Mouse (Mus musculus) midbrain, embryonic 10.5 days (tissue): Measurements from ENCODE around the gene Cep112. TPM values are rescaled to one million over a fixed set of nuclear protein-coding genes. Genes with fewer than 3 reads are reported as not detected.

Experiments
- DNase-seq: peaks from one replicate; pipeline ENCODE4 v3.0.0-alpha.2; 2017; ENCODE audit warnings: low spot score
- H3K27ac ChIP-seq: fragments of 300-500 bp; sonication (generic); replicated peaks from 2 replicates; pipeline ENCODE4 v1.5.1; 2016; ENCODE audit warnings: mild to moderate bottlenecking
- H3K27me3 ChIP-seq: fragments of 300-500 bp; sonication (generic); 2 replicates; pipeline ENCODE4 v1.6.1; 2016; ENCODE audit warnings: low read depth, mild to moderate bottlenecking; ENCODE audit not compliant: poor library complexity, severe bottlenecking
- H3K36me3 ChIP-seq: fragments of 300-500 bp; sonication (generic); 2 replicates; pipeline ENCODE4 v1.6.1; 2016; ENCODE audit warnings: mild to moderate bottlenecking, moderate library complexity
- H3K4me1 ChIP-seq: fragments of 300-500 bp; sonication (generic); 2 replicates; pipeline ENCODE4 v1.6.1; 2016
- H3K4me3 ChIP-seq: fragments of 300-500 bp; sonication (generic); 2 replicates; pipeline ENCODE4 v1.5.1; 2016; ENCODE audit warnings: mild to moderate bottlenecking, moderate library complexity
- H3K9me3 ChIP-seq: fragments of 300-500 bp; sonication (generic); replicated peaks from 2 replicates; pipeline ENCODE4 v1.6.1; 2016; ENCODE audit warnings: mild to moderate bottlenecking
- WGBS: fragments of 180-500 bp; shearing (Covaris S2); methylation state at CpG from one replicate; pipeline ENCODE4 v1.1.7; 2016; 5-methylcytosine and 5-hydroxymethylcytosine counted together
- polyA plus RNA-seq: library from polyadenylated mRNA; unstranded; fragments of >200 nt; fragmentation: Nextera tagmentation; extraction: Ambion mirVana; gene quantifications from 2 replicates; pipeline ENCODE4 v1.2.1, GENCODE M21; 2016

Gene Cep112
- polyA plus RNA-seq, 1 experiment from 2014 or later = 13.3 TPM

DNA sequence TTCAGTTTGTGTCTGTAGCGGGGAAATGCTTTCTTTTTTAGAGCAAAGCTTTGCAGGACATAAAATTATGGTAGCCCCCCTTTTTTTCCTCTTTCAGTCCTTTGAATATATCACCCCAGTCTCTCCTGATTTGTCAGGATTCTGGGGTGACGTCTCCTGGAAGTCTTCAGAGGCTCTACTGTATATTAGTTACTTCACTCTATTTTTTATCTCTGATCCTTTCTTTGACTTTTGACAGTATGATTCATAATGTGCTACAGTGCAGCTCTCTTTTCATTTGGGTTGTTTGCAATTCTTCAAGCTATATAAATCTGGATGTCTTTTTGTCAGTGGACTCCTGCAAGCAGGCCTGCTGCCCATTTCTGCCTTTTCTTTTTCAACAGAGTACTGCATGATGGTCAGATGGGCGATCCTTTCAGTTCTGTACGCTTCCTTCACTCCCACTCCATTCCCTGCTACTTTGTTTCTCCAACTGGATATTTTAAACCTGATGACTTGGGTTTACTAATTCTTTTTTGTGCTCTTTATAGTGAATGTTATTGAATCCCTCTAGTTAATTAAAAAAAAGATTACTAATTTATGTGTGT is 39.8 kb downstream of the Cep112 start:
- H3K27me3 ChIP-seq = no peaks in the 10 kb centered on the region
- WGBS = 90% methylated on average over 4 of the region's 4 CpGs
- H3K27ac ChIP-seq = no peak overlapping the region
- no peaks in the 10 kb centered on the region for H3K9me3 ChIP-seq
- H3K4me1 ChIP-seq = no peaks in the 10 kb centered on the region
- DNase-seq = no peak
- H3K36me3 ChIP-seq = no peaks in the 10 kb centered on the region
- no peak overlapping the region for H3K4me3 ChIP-seq

GRCm38 (mm10) chr11:108475738-108476137 is 50.7 kb downstream of the Cep112 start:
- Histone ChIP-seq H3K27me3 (no peaks in the 10 kb centered on the region), H3K4me3 (no peak overlapping the region), H3K4me1 (no peaks in the 10 kb centered on the region), H3K36me3 (peaks cover 10% of the 10 kb centered on the region), H3K9me3 (no peaks in the 10 kb centered on the region), H3K27ac (no peak overlapping the region)
- WGBS = 70% methylated on average over 7 of the region's 7 CpGs
- no peak for DNase-seq

DNA sequence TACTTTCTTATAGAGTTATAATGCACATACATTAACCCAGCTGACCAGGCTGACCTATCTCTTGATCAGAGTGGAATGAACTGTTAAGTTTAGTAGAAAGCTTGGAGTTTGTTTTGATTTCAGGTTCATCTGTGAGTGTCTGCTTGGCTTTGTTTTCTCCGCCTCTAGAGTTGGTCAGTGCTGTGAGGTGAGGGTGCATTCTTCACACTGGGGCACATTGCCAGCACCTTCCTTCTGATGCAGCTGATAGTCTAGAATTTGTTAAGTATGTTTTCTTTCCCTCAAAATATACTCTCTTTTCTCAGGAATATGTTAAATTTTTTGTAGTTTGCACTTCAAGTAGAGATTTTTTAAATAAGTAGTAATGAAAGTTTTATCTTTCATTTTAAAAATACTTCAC is 51.2 kb downstream of the Cep112 start:
- no peaks in the 10 kb centered on the region for H3K4me1 ChIP-seq
- WGBS = 85% methylated on average over 1 of the region's 1 CpGs
- no peak overlapping the region for H3K27ac ChIP-seq
- peaks cover 10% of the 10 kb centered on the region for H3K36me3 ChIP-seq
- no peak overlapping the region for H3K4me3 ChIP-seq
- no peaks in the 10 kb centered on the region for H3K27me3 ChIP-seq
- DNase-seq = no peak
- H3K9me3 ChIP-seq = no peaks in the 10 kb centered on the region

DNA sequence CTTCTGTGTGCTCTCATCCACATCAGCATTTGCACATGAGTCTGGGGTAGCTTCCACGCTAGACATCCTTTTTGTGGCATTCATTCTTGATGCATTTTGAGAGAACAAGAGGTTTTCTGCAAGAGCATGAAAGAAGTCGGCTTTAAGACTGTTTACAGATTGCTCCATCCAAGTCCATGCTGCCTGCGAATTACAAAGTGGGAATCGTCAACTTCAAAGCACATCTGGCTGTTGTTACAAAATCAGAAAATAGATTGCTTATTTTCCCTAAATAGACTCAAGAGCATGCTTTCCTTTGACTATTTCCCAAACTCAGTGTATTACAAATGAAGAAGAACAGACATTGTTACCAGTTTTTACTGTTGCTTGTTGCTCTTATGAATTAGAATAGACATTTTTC is 59.0 kb downstream of the Cep112 start:
- H3K36me3 ChIP-seq = no peaks in the 10 kb centered on the region
- 73% methylated on average over 4 of the region's 4 CpGs for WGBS

DNA sequence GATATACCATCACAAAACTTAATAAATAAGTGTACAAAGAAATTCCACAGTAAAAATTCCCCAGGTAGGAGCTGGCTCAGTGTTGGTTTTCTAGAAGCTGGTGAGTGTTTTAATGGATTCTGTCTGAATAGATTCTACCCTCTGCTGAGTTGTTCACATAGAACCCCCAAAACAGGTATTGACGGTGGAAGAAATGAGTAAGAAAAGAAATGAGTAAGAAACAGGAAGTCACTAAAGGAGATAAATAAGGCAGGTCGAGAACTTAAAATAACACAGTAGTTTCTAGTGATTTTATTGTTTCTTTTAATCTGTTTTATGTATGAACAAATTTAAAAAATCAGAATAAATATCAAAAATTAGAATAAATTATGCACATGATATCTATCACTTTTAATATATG is 63.3 kb downstream of the Cep112 start:
- H3K4me3 ChIP-seq = no peak overlapping the region
- peaks cover 15% of the 10 kb centered on the region for H3K4me1 ChIP-seq
- WGBS = 93% methylated on average over 2 of the region's 2 CpGs
- H3K36me3 ChIP-seq = no peaks in the 10 kb centered on the region
- no peaks in the 10 kb centered on the region for H3K27me3 ChIP-seq
- H3K9me3 ChIP-seq = no peaks in the 10 kb centered on the region
- DNase-seq = no peak
- H3K27ac ChIP-seq = no peak overlapping the region

More for the DNA sequence above, 59.0 kb downstream of the Cep112 start:
- peaks cover 15% of the 10 kb centered on the region for H3K4me1 ChIP-seq
- no peak overlapping the region for H3K4me3 ChIP-seq
- H3K27ac ChIP-seq = no peak overlapping the region
- H3K9me3 ChIP-seq = no peaks in the 10 kb centered on the region
- no peaks in the 10 kb centered on the region for H3K27me3 ChIP-seq
- no peak for DNase-seq

GRCm38 (mm10) chr11:108489863-108490262 is 64.9 kb downstream of the Cep112 start:
- DNase-seq = no peak
- H3K27me3 ChIP-seq = no peaks in the 10 kb centered on the region
- no peaks in the 10 kb centered on the region for H3K9me3 ChIP-seq
- 90% methylated on average over 4 of the region's 4 CpGs for WGBS
- H3K4me1 ChIP-seq = peaks cover 7% of the 10 kb centered on the region
- no peak overlapping the region for H3K27ac ChIP-seq
- no peaks in the 10 kb centered on the region for H3K36me3 ChIP-seq
- H3K4me3 ChIP-seq = no peak overlapping the region

- DNase-seq = no peak
- H3K9me3 ChIP-seq = no peaks in the 10 kb centered on the region
- no peak overlapping the region for H3K27ac ChIP-seq
- no peaks in the 10 kb centered on the region; the same call in 1 of the 2 replicates for H3K4me1 ChIP-seq
- no peak overlapping the region for H3K4me3 ChIP-seq
- no peaks in the 10 kb centered on the region for H3K27me3 ChIP-seq
- H3K36me3 ChIP-seq = no peaks in the 10 kb centered on the region
- WGBS = 92% methylated on average over 5 of the region's 5 CpGs
Measured at GRCm38 (mm10) chr11:108508190-108508589, 83.2 kb downstream of the Cep112 start.

DNA sequence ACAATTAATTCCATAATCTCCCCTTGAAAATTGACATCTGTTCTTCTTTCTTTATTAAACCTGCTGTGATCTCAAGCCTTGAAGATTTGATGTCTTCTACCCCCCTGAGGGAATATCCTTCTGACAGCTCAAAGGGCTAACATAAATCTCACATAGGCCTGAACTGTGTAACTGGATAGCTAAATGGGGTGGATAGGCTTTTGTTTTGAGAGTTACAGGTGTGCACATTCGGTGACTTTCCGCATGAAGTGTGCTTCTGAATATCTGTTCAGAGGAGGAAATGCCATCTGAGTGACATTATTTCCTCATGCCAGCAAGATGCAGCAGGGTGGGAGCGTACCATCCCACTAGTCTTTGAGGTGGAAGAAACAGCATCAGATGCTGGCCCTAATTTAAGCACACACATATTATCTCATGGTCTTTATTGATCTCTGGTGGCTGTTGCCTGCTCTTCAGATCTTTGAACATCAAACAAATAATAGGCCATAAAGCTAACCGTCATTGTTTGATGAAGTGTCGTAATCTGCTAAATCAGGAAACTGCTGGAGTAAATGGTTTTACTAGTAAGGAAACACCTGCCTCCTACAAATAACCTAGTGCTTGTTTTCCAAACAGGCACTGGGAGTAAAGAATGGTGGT is 102.9 kb downstream of the Cep112 start:
- 78% methylated on average over 5 of the region's 5 CpGs for WGBS
- no peaks in the 10 kb centered on the region for H3K36me3 ChIP-seq
- peaks cover 4% of the 10 kb centered on the region; the same call in 1 of the 2 replicates for H3K4me1 ChIP-seq
- H3K9me3 ChIP-seq = no peaks in the 10 kb centered on the region
- no peak for DNase-seq
- H3K27ac ChIP-seq = no peak overlapping the region
- H3K27me3 ChIP-seq = no peaks in the 10 kb centered on the region
- no peak overlapping the region for H3K4me3 ChIP-seq

DNA sequence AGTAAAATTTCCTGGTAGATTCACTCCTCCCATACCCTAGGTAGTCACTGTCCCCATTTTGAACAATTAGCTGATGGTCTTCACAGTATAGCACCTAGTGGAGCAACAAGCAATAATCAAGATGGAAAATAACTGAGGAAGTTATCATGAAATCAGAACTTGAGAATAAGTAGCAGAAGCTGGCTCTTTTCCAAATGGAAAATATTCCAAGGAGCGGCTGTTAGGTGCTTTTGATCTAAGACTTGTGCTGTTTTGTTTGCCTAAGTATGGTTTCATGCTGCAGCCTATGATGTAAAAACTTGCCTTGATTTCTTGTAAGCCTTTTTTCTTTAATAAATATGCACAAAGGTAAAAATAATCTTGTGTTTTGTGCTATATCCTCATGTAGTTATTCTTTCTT is 107.9 kb downstream of the Cep112 start:
- Histone ChIP-seq H3K9me3 (no peaks in the 10 kb centered on the region), H3K4me3 (no peak overlapping the region), H3K27ac (no peak overlapping the region), H3K27me3 (no peaks in the 10 kb centered on the region), H3K4me1 (0 out of 2 replicates have a peak, but pooled peaks cover under 1% of the 10 kb centered on the region), H3K36me3 (no peaks in the 10 kb centered on the region)
- 92% methylated on average over 1 of the region's 1 CpGs for WGBS
- DNase-seq = no peak

DNA sequence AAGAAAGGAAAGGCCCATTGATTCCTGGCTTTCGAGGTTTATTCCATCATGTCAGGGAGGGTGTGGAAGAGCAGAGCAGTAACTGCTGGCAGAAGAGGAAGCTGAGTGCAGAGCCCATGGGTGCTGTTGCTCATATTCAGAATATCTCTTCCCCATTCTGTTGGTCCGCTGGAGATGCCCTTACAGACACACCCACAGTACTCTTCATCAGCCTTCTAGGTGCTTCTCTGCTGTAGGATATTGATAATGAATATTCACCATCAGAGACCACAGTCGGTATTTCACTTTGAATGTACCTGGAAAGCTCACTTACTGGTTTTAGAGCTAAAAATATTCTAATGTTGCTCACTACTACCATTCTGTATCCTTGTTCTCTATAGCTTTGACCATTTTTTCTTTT is 109.0 kb downstream of the Cep112 start:
- H3K4me1 ChIP-seq = no peaks in the 10 kb centered on the region
- no peak overlapping the region for H3K27ac ChIP-seq
- DNase-seq = no peak
- H3K4me3 ChIP-seq = no peak overlapping the region
- H3K9me3 ChIP-seq = no peaks in the 10 kb centered on the region
- 92% methylated on average over 3 of the region's 3 CpGs for WGBS
- no peaks in the 10 kb centered on the region for H3K27me3 ChIP-seq
- no peaks in the 10 kb centered on the region for H3K36me3 ChIP-seq

DNA sequence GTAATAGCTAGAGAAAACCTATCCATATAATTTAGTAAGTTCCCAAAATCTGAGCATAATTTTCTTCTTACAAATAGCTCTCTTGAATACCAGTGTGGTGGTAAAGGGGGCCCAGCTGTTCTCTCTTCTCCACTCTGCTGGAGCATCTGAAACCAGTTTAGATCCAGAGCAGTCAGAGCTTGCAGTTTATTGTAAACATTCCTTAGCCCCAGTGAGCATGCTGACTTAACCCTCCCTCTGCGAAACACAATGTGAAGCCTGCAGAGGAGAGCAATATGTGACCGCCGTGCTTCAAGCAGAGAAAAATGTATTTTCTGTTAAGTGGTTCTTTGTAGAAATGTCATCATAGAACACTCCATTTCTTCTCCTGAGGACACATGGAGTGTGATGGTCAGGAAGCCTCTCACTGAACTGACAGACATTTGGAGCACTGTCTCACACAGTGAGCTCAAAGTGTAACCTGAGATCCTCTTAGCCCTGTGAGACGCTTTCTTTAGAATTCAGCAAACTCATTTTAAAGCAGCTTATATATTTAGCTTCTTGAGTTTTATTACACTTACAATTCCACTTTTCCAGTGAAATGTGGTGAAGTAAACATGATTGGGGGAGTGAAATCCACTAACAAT is 128.1 kb downstream of the Cep112 start:
- WGBS = 8% methylated on average over 4 of the region's 4 CpGs
- H3K27me3 ChIP-seq = no peaks in the 10 kb centered on the region
- no peaks in the 10 kb centered on the region for H3K36me3 ChIP-seq
- DNase-seq = peak; percentile 32
- no peak overlapping the region for H3K4me3 ChIP-seq
- no peaks in the 10 kb centered on the region for H3K9me3 ChIP-seq
- peaks cover 12% of the 10 kb centered on the region for H3K4me1 ChIP-seq
- H3K27ac ChIP-seq = peak overlapping the region; percentile 46; the same call in 1 of the 2 replicates

DNA sequence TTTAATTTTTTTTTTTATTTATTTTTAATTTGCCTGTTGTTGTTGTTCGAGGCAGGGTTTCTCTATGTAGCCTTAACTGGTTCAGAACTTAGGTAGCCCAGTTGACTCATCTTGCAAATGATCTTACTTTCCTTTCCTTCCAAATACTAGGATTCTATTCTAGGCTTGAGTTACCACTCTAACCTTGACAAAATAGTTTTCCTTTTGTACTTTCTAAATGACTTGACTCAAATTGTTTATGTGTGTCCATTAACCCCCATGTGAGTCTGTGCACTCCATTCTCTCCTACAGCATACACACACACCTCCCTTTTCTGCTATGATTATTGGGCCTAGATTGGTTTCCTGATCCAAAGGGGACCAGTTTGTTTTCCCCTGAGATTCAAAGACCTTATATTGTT is 128.9 kb downstream of the Cep112 start:
- H3K4me1 ChIP-seq = peaks cover 12% of the 10 kb centered on the region
- H3K9me3 ChIP-seq = no peaks in the 10 kb centered on the region
- H3K4me3 ChIP-seq = no peak overlapping the region
- H3K36me3 ChIP-seq = no peaks in the 10 kb centered on the region
- no peak overlapping the region for H3K27ac ChIP-seq
- no peaks in the 10 kb centered on the region for H3K27me3 ChIP-seq
- 88% methylated on average over 1 of the region's 1 CpGs for WGBS
- no peak for DNase-seq

DNA sequence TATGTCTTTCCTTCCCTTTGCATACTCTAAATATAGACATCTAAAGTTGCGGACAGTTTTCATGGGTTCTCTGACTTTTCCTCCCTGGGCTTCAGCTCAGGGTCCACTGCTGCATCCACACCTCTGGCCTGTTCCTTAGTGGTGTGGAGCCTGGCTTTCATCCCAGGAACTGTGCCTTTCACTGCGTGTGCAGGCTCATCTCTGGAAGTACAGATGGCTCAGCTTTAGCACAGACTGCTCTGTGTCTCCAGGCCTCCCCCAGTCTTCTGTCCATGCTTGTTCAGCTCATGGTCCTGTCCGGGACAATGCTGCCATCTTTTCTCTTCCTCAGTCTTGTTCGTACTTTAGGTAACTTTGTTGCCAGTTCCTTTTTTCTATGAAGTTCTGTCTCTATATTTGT is 133.6 kb downstream of the Cep112 start:
- Histone ChIP-seq H3K27ac (0 out of 2 replicates have a peak overlapping the region, but pooled peaks have one; percentile 42), H3K4me1 (peaks cover 20% of the 10 kb centered on the region), H3K9me3 (no peaks in the 10 kb centered on the region), H3K36me3 (no peaks in the 10 kb centered on the region), H3K4me3 (no peak overlapping the region), H3K27me3 (no peaks in the 10 kb centered on the region)
- WGBS = 85% methylated on average over 4 of the region's 4 CpGs
- no peak for DNase-seq
